Mouse (Mus musculus): ENCODE results near the gene Hist1h2bb.

DNA sequence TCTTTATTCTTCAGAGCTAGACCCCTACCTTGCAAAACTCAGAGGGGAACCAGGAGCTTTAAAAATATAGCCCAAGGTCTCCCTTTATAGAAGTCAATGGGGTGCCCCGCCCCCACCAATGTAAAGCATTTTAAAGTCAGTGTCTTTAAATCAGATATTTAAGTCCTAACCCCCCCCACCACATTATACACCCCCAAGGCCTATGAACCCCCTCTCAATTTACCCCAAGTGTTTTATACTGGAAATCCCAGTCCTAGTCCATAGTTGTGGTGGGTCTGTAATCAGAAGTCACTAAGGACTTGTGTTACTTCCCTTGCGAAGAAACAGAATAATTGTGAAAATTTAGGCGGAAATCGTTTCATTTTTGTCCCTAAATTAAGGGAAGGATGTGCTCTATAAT lies 8.5 kb upstream of the Hist1h2bb start:
- TF ChIP-seq GATA1 (IDR thresholded peaks at IDR 0.05; ENCODE audit: borderline replicate concordance, low read length), result no peak
- no peak for TF ChIP-seq FLI1 (IDR thresholded peaks at IDR 0.05; ENCODE audit: low read length)

All from megakaryocyte, embryonic 14.5 days (primary cell).